Mouse (Mus musculus) telencephalon, adult 2 months (tissue): ENCODE results near the gene Gm10073.
"Not testable (repeated sequence)": the region's sequence is repeated elsewhere in the genome, so short reads cannot be mapped to it uniquely, and the experiment has no call there.

ENCODE experiments used
- DNase-seq: peaks from one replicate; pipeline ENCODE4 v3.0.0-alpha.2; 2011; ENCODE audit warnings: low read depth, low spot score

The Gm10073 gene

GRCm38 (mm10) chr8:106573168-106573567, at the start of gene Gm10073:
Gm10073 (minus strand) TSS chr8:106573461.
- DNase-seq, result not testable (repeated sequence)

DNA sequence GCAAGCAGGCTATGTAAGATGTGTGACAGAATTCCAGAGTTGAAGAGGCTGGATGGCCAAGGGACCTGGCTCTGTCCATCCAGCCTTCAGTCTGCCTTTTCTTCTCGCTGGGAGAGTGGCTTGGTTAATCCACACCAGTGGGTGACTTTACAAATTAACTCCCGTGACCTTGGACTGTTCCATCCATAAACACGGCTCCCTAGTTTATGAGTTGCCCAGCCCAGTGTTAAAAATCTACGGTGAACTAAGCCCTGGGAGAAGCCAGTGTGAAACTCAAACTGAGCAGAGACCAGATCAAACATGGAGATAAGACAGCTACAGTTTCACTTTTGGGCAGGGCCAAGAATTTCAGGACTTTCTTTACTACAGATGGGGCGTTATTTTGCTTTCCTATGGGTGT, 49.8 kb upstream of the Gm10073 start:
- DNase-seq, result no peak

- no peak for DNase-seq
Measured at GRCm38 (mm10) chr8:106620488-106620887, 47.2 kb upstream of the Gm10073 start.

GRCm38 (mm10) chr8:106619549-106620245, 46.4 kb upstream of the Gm10073 start:
- DNase-seq, result no peak

GRCm38 (mm10) chr8:106618324-106618723, 45.1 kb upstream of the Gm10073 start:
- no peak for DNase-seq

GRCm38 (mm10) chr8:106617865-106618264, 44.6 kb upstream of the Gm10073 start:
- DNase-seq, result no peak

DNA sequence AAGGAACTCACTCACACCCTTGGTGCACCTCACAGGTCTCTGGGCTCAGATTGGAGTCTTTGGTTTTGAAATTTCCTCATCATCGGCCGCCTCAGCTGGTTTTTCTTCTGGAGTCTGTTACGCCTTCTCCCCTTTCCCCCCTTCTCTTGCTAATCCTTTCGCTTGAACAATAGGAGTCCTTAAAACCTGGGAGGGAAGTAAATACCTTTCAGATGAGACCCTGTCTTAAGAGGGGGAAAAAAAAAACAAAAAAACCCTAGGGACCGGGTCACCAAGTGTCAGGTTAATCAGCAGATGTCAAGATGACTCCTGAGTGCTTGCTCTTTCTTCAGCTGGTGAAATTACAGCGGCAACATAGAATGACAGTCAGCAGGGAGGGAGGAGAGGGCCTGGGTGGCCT, 43.9 kb upstream of the Gm10073 start:
- no peak for DNase-seq

DNA sequence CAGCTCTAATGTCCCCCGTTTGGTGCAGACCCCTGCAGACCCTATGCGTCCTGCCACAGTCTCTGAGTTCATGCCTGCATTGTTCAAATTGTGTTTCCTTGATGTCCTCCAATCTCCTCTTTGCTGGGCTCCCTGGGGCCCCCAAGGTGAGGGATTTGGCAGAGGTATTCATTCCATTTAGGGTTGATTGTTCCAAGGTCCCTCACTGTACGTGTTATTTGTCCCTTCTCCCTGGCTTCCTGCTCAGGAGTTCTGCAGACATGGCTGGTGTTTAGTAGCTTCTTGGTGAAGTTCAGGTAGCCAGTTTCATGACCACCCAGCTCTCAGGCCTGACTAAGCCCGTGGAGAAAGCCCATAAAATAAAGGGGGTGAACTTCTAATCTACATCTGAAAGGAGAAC, 43.4 kb upstream of the Gm10073 start:
- DNase-seq, result no peak

DNA sequence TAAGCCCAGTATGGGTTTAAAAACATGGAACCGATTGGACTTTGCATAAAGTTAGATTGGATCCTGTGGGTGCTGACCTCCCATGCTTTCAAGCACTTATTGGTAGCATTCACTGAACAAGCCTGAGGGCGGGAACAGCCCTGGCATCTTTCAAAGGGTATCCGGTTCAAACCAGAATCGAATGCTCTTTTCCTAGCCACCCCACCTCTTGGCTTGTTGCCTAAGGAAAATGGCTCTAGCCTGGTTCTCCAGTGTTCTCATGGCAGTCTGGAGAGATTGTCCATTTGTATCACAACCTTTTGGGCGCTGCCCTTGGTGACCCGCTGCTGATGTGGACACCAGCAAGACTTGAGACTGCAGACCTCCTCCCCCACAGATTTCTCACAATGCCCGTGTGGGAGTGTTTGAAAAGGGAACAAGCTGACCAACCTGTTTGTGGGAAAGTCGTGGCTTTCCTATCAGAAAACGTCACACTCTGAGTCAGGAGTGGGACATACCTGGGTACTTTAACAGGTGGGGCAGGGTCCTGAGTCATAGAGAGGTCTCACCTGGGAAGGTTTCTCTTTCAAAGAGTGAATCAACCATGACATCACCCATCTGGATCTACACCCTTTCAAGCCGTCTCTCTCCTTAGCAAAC, 42.5 kb upstream of the Gm10073 start:
- DNase-seq, result no peak

- DNase-seq, result no peak
Measured at GRCm38 (mm10) chr8:106614704-106615103, 41.4 kb upstream of the Gm10073 start.

DNA sequence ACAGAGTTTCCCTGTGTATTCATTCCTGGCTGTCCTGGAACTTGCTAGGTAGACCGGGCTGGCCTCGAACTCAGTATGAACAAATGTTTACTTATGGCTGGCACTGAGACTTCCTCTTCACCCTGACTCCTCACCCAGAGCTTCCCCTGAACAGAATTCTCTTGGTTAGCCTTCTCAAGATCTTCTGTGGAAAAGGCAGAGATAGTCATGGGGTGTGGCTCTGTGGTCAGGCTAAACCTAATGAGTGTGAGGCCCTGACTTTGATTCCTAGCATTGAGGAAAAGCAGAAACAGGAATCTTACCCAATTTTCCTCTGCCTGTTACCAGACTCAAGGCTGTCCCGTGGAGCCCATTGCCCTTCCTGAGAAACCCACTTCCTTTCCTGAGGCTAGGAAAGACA, 38.8 kb upstream of the Gm10073 start:
- DNase-seq, result no peak

GRCm38 (mm10) chr8:106610958-106611640, 37.8 kb upstream of the Gm10073 start:
- no peak for DNase-seq

DNA sequence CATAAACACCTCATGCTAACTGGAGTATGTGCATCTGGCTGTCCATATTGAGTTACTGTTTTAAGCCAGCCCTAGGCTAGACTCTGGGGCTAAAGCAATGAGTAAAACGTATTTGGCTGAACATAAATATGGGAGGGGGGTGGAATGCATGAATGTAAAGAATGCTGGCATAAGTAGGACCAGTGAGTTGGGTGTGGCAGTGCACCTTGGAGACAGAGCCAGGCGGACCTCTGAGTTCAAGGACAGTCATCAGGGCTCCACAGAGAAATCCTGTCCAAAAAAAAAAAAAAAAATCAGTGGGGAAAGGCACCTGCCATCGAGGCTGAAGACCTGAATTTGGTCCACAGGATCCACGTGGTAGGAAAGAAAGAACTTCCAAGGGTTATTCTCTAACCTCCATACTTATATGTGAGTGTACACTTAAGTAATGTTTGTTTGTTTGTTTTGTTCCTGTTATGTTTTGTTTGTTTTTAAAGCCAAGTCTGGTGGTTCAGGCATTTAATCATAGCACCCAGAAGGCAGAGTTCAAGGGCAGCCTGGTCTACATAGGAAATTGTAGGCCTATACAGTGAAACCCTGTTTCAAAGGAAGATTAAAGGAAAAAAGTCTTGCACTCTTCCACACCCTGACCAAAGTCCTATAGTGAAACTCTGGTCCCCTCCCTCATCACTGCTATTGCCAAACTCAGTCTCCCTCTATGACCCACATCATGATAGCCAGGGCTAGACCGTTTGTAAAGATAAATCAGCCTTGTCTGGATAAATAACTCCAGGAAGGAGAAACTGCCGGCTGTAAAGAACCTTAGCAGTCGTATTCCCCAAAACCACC, 36.0 kb upstream of the Gm10073 start:
- no peak for DNase-seq

GRCm38 (mm10) chr8:106608425-106608824, 35.2 kb upstream of the Gm10073 start:
- DNase-seq, result no peak

- not testable (repeated sequence) for DNase-seq
Measured at GRCm38 (mm10) chr8:106607783-106608182, 34.5 kb upstream of the Gm10073 start.

- DNase-seq, result no peak
Measured at GRCm38 (mm10) chr8:106606601-106607145, 33.4 kb upstream of the Gm10073 start.

GRCm38 (mm10) chr8:106606121-106606520, 32.9 kb upstream of the Gm10073 start:
- no peak for DNase-seq

DNA sequence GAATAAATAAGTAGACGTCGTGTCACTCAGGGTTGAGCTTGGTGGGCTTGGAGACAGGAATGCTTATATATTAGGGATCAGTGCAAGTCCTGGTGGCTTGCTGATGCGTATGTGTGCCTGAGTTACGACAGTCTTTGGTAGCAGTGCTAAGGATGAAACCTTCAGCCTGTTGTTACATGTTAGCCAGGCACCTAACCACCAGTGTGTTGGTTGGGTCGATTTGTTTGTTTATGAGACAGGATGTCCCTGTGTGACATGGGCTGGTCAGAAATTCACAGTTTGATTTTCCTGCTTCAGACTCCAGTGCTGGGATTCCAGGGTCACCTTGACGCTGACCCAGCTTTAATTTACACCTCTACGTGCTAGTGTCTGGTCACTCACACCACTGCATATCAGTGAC, 32.4 kb upstream of the Gm10073 start:
- DNase-seq, result no peak

DNA sequence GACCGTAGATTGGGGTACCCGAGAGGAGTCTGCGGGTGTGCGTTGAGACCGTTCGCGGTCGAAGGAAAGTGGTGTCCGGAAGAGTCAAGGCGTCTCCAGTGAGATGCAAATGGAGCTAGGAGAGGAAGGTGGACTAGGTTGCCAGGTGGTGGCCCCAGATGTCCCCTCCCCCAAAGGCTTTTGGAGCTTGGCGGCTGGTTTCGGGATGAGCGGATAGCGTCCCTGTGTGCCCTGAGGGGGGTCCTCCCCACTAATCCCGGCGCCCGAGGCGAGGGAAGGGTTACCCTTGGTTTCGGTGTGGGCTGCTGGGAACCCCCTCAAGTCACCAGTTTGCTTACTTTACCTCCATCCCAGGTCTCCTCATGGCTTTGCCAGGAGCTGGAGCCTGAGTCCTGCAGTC, 30.7 kb upstream of the Gm10073 start:
- DNase-seq, result no peak

DNA sequence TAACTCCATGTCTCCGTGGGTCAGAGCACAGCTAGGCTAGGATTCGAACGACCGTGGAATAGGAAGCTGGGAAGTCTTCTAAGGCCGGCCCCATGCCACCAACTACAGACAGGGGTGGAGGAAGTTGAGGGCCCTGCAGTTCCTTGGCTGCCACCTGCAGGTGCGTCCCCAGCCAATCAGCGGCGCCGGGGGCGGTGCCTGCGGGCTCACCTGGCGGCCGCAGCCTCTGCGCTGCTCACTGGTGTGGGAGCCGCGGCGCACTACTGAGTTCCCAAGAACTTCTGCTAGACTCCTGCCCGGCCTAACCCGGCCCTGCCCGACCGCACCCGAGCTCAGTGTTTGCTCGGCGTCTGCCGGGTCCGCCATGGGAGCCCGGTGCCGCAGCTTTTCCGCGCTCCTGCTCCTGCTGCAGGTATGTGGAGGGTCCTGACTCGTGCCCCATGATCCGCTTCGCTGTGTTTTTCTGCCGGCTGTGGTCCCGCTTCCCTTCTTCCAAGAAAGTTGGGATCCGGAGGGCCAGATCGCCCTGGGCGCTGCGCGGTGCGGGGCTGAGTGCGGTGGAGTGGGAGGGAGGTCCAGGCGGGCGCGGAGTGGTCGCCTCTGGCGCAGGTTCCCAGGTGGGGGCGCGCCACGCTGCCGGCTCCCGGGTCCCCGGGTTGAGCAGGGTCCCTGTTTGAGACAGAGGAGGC, 30.0 kb upstream of the Gm10073 start, which contains the start of gene Cdh1:
TSS of gene Cdh1 (plus strand) at position 221 of the 689 bp plus-strand sequence.
- no peak for DNase-seq
